Mouse (Mus musculus) layer of hippocampus, adult 18-20 months (tissue): ENCODE results near the gene Uvssa. TPM values are rescaled to one million over a fixed set of nuclear protein-coding genes. Genes with fewer than 3 reads are reported as not detected.

Experiments
- DNase-seq, 2 experiments: peaks; one replicate each; pipeline ENCODE4 v3.0.0; 2022; ENCODE audit warnings: low spot score in 2 of 2
- total RNA-seq, 2 experiments: library from RNA; stranded (reverse); gene quantifications; 2 replicates each; pipeline ENCODE4 v1.2.3; 2021

The Uvssa gene
- total RNA-seq, 2 experiments from 2014 or later, result 5.5 to 6.0 TPM

GRCm38 (mm10) chr5:33438214-33438613 is 59.9 kb downstream of the Uvssa start:
- peak in 1 of 2 experiments; percentile 67 for DNase-seq

DNA sequence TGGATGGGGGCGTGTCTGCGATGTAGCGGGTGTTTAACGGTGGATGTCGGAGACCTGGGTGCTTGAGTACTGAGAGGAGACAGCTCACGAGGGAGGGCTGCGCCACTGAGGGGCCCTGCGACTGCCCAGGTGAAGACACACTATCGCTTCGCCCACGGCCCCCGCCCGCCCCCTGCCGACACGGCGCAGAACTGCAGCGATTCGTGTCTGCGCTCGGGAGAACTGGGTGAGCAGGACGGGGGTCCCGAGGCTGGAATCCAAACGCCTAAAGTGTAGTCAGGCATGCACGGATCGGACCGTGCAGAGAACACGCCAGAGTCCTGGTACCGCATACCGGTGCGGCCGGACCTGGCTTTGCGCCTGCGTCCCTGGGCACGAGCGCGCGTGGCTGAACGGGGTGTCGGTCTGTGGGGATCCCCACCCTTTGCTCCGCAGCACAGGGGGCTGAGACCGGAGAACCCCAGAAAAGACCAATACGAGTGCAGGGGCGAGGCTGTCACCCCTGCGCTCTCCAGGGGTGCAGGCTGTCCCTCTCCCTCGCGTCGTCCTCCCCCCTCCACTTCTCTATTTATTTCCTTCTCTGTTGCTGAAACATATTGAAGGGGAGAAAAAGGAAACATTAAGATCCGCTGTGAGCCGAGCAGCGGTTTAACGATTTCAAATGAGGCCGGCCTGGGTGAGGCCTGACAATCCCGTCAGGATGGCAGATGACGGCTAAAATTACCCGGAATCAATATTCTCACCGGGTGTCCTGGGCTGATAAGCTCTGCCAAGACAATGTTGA is 64.8 kb downstream of the Uvssa start:
- DNase-seq, result peak in 1 of 2 experiments; percentile 46

DNA sequence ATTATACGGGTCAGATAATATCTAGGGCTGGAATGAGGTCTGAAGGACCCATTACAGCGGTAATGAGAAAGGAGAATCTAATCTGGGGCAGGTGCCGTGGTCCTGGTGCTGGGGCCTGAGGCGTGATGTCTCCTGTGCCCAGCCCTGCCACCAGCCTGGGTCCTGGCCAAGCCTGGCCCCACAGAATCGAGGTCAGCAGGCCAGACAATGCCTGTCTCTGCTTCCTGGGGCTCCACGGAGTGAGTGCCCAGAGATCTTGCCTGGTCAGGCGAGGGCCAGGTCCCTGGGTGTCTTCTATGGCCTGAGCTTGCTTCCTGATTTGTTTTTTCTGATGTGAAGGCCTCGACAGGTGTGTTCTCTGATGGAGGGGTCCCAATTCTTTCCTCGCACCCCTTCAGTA is 65.4 kb downstream of the Uvssa start:
- no peak for DNase-seq

DNA sequence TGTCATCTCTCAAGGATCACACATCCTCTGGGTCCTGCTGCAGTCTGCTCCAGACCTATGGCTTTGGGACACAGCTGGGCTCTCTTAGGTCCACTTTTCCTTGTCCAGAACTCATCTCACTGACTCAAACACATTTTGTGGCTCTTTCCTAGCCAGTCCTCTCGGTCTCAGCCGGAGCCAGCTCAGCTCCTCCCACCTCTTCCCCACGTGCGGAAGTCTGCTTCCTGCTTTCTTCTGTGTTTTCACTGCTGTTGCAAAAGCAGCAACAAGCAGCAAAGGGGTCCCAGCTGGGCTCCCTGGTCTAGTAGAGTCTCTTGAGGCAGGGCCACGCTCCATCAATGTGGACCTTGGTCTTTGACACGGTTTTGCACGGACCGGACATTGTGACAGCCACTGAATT is 77.4 kb downstream of the Uvssa start:
- no peak for DNase-seq

- DNase-seq, result no peak
Observed at GRCm38 (mm10) chr5:33458132-33458622, 79.8 kb downstream of the Uvssa start.

- DNase-seq, result no peak
Observed at GRCm38 (mm10) chr5:33459111-33459510, 80.8 kb downstream of the Uvssa start.

DNA sequence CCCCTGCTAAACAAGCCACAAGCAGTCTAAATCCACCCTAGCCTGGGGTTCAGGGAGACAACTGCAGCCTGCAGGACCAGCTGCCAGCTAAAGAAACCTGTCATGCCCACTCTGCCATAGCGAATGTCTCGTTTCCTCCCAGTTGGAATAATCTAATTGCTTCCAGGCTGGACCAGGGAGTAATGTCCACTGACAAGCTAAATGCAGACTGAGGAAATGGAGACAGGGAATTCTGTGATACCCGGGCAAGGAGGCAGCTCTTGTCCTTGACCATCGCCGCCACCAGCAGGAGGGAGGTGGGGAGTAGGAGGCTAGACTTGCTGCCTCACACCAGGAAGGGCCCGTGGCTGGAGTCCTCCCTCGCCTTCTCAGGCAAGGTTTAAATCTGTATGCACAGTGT is 86.0 kb downstream of the Uvssa start:
- no peak for DNase-seq

GRCm38 (mm10) chr5:33465464-33465863 is 87.1 kb downstream of the Uvssa start:
- no peak for DNase-seq

Other genes with a start within 250 kb of the Uvssa start
- gene Spon2, start 160.1 kb upstream of the Uvssa start, total RNA-seq, result under 1 TPM; 0.20 to 0.28 TPM
- gene Ctbp1, start 103.6 kb upstream of the Uvssa start, total RNA-seq, result 100 to 1,000 TPM; 288 to 309 TPM
- 100 to 1,000 TPM; 102 to 103 TPM for gene Maea, start 43.0 kb upstream of the Uvssa start, total RNA-seq
- not detected for gene Nkx1-1, start 55.4 kb downstream of the Uvssa start, total RNA-seq